Mouse (Mus musculus): ENCODE data around the gene Utrn.

DNA sequence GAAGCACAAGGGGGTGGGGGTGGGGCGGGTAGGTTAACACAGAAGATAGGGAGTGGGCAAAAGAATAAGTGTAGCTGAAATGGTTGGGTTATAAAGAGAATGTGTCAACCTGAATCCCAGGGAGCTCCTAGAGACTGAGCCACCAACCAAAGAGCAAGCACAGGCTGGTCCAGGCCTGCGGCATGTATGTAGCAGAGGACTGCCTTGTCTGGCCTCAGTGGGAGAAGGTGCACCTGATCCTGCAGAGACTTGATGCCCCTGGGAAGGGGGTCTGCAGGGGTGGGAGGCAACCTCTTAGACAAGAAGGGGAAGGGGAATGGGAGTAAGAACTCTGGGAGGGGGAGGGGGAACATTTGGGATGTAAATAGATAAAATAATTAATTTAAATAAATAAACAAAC, 162.6 kb downstream of the Utrn start:
- TF ChIP-seq MAX (IDR thresholded peaks at IDR 0.05; ENCODE audit: low read depth) (no peak), POLR2AphosphoS2 (IDR thresholded peaks at IDR 0.05; ENCODE audit: insufficient read length, low read depth) (no peak), MYOG (IDR thresholded peaks at IDR 0.05; ENCODE audit: control insufficient read depth in 1 of 3, insufficient read depth in 1 of 3, insufficient read length in 2 of 3, low read depth in 2 of 3) (no peak), E2F4 (IDR thresholded peaks at IDR 0.05; ENCODE audit: insufficient read depth) (no peak), POLR2A (IDR thresholded peaks at IDR 0.05; ENCODE audit: insufficient read length, low read depth) (no peak), CEBPB (IDR thresholded peaks at IDR 0.05; ENCODE audit: insufficient read depth, poor library complexity, severe bottlenecking) (no peak), TCF3 (IDR thresholded peaks at IDR 0.05; ENCODE audit: insufficient read length, low read depth) (no peak), MYOD1 (IDR thresholded peaks at IDR 0.05; ENCODE audit: control insufficient read depth in 1 of 3, insufficient read length in 2 of 3, low read depth in 2 of 3) (no peak), TCF12 (IDR thresholded peaks at IDR 0.05; ENCODE audit: insufficient read depth, poor library complexity, severe bottlenecking) (no peak), USF1 (IDR thresholded peaks at IDR 0.05; ENCODE audit: low read depth) (no peak)

Measured in myocyte (in vitro differentiated cells).